Mouse (Mus musculus) left cerebral cortex, adult 2 months (tissue): ENCODE data around the gene Rpl14. TPM values are rescaled to one million over a fixed set of nuclear protein-coding genes. Genes with fewer than 3 reads are reported as not detected.
"Not testable (repeated sequence)": the region's sequence is repeated elsewhere in the genome, so short reads cannot be mapped to it uniquely, and the experiment has no call there.

ENCODE experiments used
- DNase-seq, 2 experiments: peaks; one replicate each; pipeline ENCODE4 v3.0.0; 2021 to 2022; ENCODE audit warnings: low spot score in 2 of 2, mixed read lengths in 1 of 2; ENCODE audit errors: extremely low spot score in 1 of 2
- H3K27ac ChIP-seq: fragments of 200-600 bp; 2 replicates; pipeline ENCODE4 v1.8.1; 2022
- H3K4me3 ChIP-seq: fragments of 200-600 bp; 2 replicates; pipeline ENCODE4 v1.8.1; 2022
- CTCF ChIP-seq: fragments of 200-600 bp; IDR thresholded peaks from 2 replicates; pipeline ENCODE4 v1.8.1; 2022; ENCODE audit warnings: antibody characterized with exemption, mild to moderate bottlenecking, moderate library complexity
- intact Hi-C: fragments of 180-260 bp; cut with DNase I; formaldehyde crosslinking; loops from one replicate; pipeline ENCODE4 v1.15.1; 2025
- long read RNA-seq, 2 experiments: library from polyadenylated mRNA; stranded (forward); transcript quantifications; one replicate each; pipeline ENCODE4 v2.0.0; 2021; ENCODE audit warnings: borderline mapping rate in 2 of 2
- total RNA-seq, 2 experiments: library from RNA; stranded (reverse); gene quantifications; 2 replicates each; pipeline ENCODE4 v1.2.3; 2021

The Rpl14 gene
- total RNA-seq, result 100 to 1,000 TPM; 268 to 280 TPM
- long read RNA-seq, experiment 1, transcript Rpl14-201 (6 exons, 1,009 nt), result major isoform, 67 of 75 reads
- long read RNA-seq, experiment 1, partial matches to known transcripts, result 1 of 75 reads
- long read RNA-seq, experiment 1, other reads (novel, unspliced or antisense), result 4 of 75 reads
- long read RNA-seq, experiment 2, transcript Rpl14-201 (6 exons, 1,009 nt), result major isoform, 79 of 90 reads
- long read RNA-seq, experiment 2, partial matches to known transcripts, result 0 of 90 reads
- long read RNA-seq, experiment 2, other reads (novel, unspliced or antisense), result 6 of 90 reads

DNA sequence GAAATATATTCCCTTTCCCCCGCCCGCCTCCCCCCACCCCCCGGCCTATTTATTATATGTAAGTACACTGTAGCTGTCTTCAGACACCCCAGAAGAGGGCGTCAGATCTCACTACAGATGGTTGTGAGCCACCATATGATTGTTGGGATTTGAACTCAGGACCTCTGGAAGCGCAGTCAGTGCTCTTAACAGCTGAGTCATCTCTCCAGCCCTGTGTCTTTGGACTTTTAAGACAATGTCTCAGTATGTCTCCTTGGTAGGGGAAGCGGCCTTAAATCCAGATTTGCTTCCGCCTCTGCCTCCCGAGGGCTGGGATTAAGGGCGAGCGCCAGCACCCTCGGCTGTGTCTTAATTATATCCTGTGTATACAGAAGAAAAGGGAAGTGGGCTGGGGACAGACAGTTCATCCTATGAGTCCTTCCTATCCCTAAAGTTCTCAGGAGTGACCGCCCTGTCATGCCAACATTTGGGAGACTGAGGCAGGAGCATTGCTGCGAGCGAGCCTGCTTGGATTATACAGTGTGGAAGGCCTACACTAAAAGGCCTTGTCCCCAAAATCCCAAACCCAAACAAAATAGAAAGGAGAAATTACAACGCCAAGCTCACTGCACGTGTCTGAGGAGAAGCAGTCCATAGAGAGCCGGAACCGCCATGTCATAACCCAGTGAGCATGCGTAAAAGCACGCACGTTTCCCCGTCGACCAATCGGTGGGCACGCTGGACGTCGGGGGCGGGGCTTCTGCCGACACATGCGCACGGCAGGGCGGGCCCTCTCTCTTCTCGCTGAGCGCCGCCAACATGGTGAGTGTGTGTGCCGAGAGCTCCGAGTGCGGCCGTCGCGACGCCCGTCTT is at the start of gene Rpl14:
Rpl14 (plus strand) TSS at position 704 of the 852 bp plus-strand sequence.
- intact Hi-C loops, result loop anchor here (1.0 to 10.0 kb wide), 3 partner anchors 69 to 436 kb away; no protein-coding TSS in a partner anchor
- peak; percentile 97 for DNase-seq
- TF ChIP-seq CTCF, result no peak
- peak within 1 kb of the TSS; percentile 72 for H3K4me3 ChIP-seq
- peak within 1 kb of the TSS; percentile 90 for H3K27ac ChIP-seq

GRCm38 (mm10) chr9:120527270-120527669 is 44.0 kb upstream of the Rpl14 start:
- no peak for TF ChIP-seq CTCF
- DNase-seq, result no peak
- Histone ChIP-seq H3K27ac (no peak overlapping the region), H3K4me3 (no peak overlapping the region)
- intact Hi-C loops, result no loop called here

DNA sequence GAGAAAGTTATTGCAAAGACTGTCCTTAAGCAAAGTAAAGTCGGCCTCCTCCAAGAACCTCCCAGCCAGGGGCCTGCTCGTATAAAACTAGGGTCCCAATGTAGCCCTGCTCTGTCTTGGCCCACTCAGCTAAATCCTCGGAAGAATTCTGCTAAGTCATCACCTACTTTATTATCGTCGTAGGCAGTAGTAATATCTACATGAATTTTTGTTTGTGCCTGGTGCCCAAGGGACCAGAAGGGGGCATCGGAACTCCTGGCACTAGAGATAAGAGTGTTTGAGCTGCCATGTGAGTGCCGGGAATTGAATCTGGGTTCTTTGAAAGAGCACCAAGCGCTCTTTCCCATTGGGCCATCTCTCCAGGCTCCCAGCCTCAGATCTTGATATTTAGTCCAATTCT is 43.3 kb upstream of the Rpl14 start:
- no peak for TF ChIP-seq CTCF
- intact Hi-C loops, result no loop called here
- DNase-seq, result no peak
- Histone ChIP-seq H3K4me3 (no peak overlapping the region), H3K27ac (no peak overlapping the region)

- DNase-seq, result no peak
- TF ChIP-seq CTCF, result no peak
- H3K27ac ChIP-seq, result no peak overlapping the region
- H3K4me3 ChIP-seq, result no peak overlapping the region
- intact Hi-C loops, result no loop called here
Measured at GRCm38 (mm10) chr9:120528815-120529510, 42.3 kb upstream of the Rpl14 start.

DNA sequence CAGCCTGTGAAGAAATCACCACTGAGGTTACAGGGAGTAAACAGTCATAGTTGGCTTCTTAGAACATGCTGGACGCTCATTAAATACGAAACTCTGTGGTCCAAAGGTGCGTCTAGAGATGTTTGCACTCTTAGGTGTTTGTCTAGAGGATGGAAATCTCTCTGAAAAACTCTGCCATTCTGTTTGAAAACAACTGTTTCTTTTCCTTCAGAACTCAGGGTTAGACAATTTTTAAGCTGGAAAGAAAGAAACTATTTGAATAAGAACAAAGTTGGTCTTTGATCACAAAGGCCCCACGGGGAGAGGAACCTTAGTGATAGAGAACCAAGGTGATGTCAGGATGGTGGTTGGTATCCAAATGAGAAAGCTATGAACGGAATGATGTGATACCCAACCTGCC is 40.8 kb upstream of the Rpl14 start:
- DNase-seq, result no peak
- TF ChIP-seq CTCF, result no peak
- intact Hi-C loops, result no loop called here
- no peak overlapping the region for H3K4me3 ChIP-seq
- no peak overlapping the region for H3K27ac ChIP-seq

GRCm38 (mm10) chr9:120532062-120532461 is 39.2 kb upstream of the Rpl14 start:
- intact Hi-C loops, result no loop called here
- H3K4me3 ChIP-seq, result no peak overlapping the region
- TF ChIP-seq CTCF, result no peak
- H3K27ac ChIP-seq, result no peak overlapping the region
- no peak for DNase-seq

GRCm38 (mm10) chr9:120532691-120533090 is 38.6 kb upstream of the Rpl14 start:
- intact Hi-C loops, result no loop called here
- no peak for DNase-seq
- Histone ChIP-seq H3K4me3 (no peak overlapping the region), H3K27ac (no peak overlapping the region)
- TF ChIP-seq CTCF, result no peak

- DNase-seq, intact Hi-C loops: not testable (repeated sequence)
Measured at GRCm38 (mm10) chr9:120533446-120533950, 37.7 kb upstream of the Rpl14 start.

DNA sequence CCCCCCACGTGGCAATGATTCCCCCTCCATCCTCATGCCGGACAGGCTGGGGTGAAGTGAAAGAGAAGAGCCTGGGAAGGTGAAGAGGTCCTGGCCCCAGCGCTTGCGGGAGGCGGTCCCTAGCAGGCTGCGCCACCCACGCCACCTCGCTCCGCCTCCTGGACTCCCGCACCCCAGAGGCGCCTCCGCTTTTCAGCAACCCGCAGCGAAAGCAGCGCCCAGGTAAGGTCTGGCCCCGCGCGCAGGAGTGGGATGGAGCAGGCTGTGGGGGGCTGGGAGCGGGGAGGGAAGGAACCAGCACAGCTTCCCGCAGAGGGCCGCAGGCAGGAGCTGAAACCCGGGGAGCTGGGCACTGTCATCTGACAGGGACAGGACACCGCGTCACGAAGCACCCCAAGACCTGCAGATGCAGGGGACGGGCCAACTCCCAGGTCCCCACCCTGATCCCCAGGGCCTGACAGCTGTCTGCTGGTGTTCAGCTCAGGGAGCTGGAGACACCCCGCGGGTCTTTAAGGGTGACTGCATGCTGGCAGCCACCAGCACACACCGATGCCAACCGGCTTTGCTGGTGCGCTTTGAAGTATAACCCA is 31.5 kb upstream of the Rpl14 start, which contains the start of gene Entpd3:
Entpd3 (plus strand) TSS at position 157 of the 590 bp plus-strand sequence.
- Histone ChIP-seq H3K4me3 (peak within 1 kb of the TSS; percentile 48), H3K27ac (peak within 1 kb of the TSS; percentile 63)
- peak; percentile 30 to 37 for DNase-seq
- TF ChIP-seq CTCF, result no peak
- intact Hi-C loops, result no loop called here

More at GRCm38 (mm10) chr9:120533446-120533950, 37.7 kb upstream of the Rpl14 start:
- H3K27ac ChIP-seq, H3K4me3 ChIP-seq: not testable (repeated sequence)

GRCm38 (mm10) chr9:120541411-120541810 is 29.8 kb upstream of the Rpl14 start:
- no peak for TF ChIP-seq CTCF
- no peak overlapping the region for H3K4me3 ChIP-seq
- intact Hi-C loops, result no loop called here
- no peak for DNase-seq
- no peak overlapping the region for H3K27ac ChIP-seq

DNA sequence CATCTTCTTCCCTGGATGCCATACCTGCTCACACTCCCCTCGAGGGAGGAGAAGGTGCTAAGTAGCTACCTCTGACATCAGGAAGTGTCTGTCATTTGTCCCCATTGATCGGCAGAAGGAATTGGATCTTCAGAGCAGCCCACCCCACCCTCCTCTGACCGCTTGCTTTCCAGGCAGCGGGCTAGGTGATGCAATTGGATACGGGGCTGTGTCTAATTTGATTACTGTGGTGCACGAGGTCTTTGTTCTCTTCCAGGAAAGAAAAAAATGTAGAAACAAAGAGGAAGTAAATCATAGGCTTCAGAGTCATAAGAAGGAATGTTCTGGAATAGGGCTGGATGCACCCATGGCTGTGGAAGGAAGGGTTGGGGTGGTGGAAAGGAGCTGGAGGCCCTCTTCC is 29.0 kb upstream of the Rpl14 start:
- Histone ChIP-seq H3K27ac (no peak overlapping the region), H3K4me3 (no peak overlapping the region)
- intact Hi-C loops, result no loop called here
- no peak for DNase-seq
- TF ChIP-seq CTCF, result no peak
